Mouse (Mus musculus) forebrain, embryonic 12.5 days (tissue): ENCODE data around the gene Rpp25l. TPM values are rescaled to one million over a fixed set of nuclear protein-coding genes. Genes with fewer than 3 reads are reported as not detected.
A peak's percentile ranks its signal among the peaks of the same experiment; 100 is the strongest.
"Not testable (repeated sequence)": the region's sequence is repeated elsewhere in the genome, so short reads cannot be mapped to it uniquely, and the experiment has no call there.

Experiments
- ATAC-seq: fragments of 200-750 bp; cut with Nextera tagmentation; 2 replicates; pipeline ENCODE4 v1.8.0; 2017; ENCODE audit warnings: moderate TSS enrichment; ENCODE audit not compliant: low FRiP score
- H3K27ac ChIP-seq: fragments of 300-500 bp; sonication (generic); 2 replicates; pipeline ENCODE4 v1.5.1; 2016; ENCODE audit warnings: mild to moderate bottlenecking
- H3K27me3 ChIP-seq: fragments of 300-500 bp; sonication (generic); 2 replicates; pipeline ENCODE4 v1.6.1; 2016; ENCODE audit warnings: mild to moderate bottlenecking
- H3K36me3 ChIP-seq: fragments of 300-500 bp; sonication (generic); replicated peaks from 2 replicates; pipeline ENCODE4 v1.6.1; 2016; ENCODE audit warnings: mild to moderate bottlenecking
- H3K4me1 ChIP-seq: fragments of 300-500 bp; sonication (generic); 2 replicates; pipeline ENCODE4 v1.6.1; 2016
- H3K4me2 ChIP-seq: fragments of 300-500 bp; sonication (generic); 2 replicates; pipeline ENCODE4 v1.6.1; 2016; ENCODE audit warnings: mild to moderate bottlenecking, moderate library complexity
- H3K4me3 ChIP-seq: fragments of 300-500 bp; sonication (generic); replicated peaks from 2 replicates; pipeline ENCODE4 v1.5.1; 2016; ENCODE audit warnings: mild to moderate bottlenecking
- H3K9ac ChIP-seq: fragments of 300-500 bp; sonication (generic); 2 replicates; pipeline ENCODE4 v1.6.1; 2016; ENCODE audit warnings: mild to moderate bottlenecking
- H3K9me3 ChIP-seq: fragments of 300-500 bp; sonication (generic); 2 replicates; pipeline ENCODE4 v1.6.1; 2016
- WGBS: fragments of 180-500 bp; shearing (Covaris S2); methylation state at CpG from one replicate; pipeline ENCODE4 v1.1.7; 2016; 5-methylcytosine and 5-hydroxymethylcytosine counted together
- polyA plus RNA-seq: library from polyadenylated mRNA; unstranded; fragments of >200 nt; fragmentation: Nextera tagmentation; extraction: Ambion mirVana; gene quantifications from 2 replicates; pipeline ENCODE4 v1.2.1, GENCODE M21; 2016

Rpp25l gene
- polyA plus RNA-seq, 1 experiment from 2014 or later: 77.0 TPM

- not testable (repeated sequence) for H3K27me3 ChIP-seq, H3K4me3 ChIP-seq, H3K9ac ChIP-seq, ATAC-seq, H3K36me3 ChIP-seq, H3K4me2 ChIP-seq, H3K9me3 ChIP-seq
- peak overlapping the region; percentile 85 for H3K27ac ChIP-seq
- peaks cover 46% of the 10 kb centered on the region for H3K4me1 ChIP-seq
- WGBS: 7% methylated on average over 9 of the region's 10 CpGs
These were observed 27.3 kb downstream of the Rpp25l start for GRCm38 (mm10) chr4:41685882-41686492.

- H3K4me1 ChIP-seq: peaks cover 55% of the 10 kb centered on the region
- not testable (repeated sequence) for H3K9ac ChIP-seq, H3K4me3 ChIP-seq, H3K36me3 ChIP-seq, H3K9me3 ChIP-seq, H3K27me3 ChIP-seq
- H3K27ac ChIP-seq: peak overlapping the region; percentile 92
- ATAC-seq: 0 out of 2 replicates have a peak, but pooled peaks have one; percentile 10
- H3K4me2 ChIP-seq: peak overlapping the region; percentile 32
- WGBS: 0% methylated on average over 11 of the region's 14 CpGs
These were observed 28.3 kb downstream of the Rpp25l start for GRCm38 (mm10) chr4:41684931-41685453.

- under 1% methylated on average over 21 of the region's 27 CpGs for WGBS
- peak; percentile 56 for ATAC-seq
- peak overlapping the region; percentile 40 for H3K4me2 ChIP-seq
- peak overlapping the region; percentile 92 for H3K27ac ChIP-seq
- H3K4me1 ChIP-seq: peaks cover 62% of the 10 kb centered on the region
- not testable (repeated sequence) for H3K36me3 ChIP-seq, H3K9ac ChIP-seq, H3K9me3 ChIP-seq, H3K27me3 ChIP-seq, H3K4me3 ChIP-seq
These were observed 29.0 kb downstream of the Rpp25l start for GRCm38 (mm10) chr4:41684131-41684930.

- ATAC-seq: peak; percentile 39
- Histone ChIP-seq H3K36me3 (peaks cover 11% of the 10 kb centered on the region), H3K4me1 (peaks cover 66% of the 10 kb centered on the region), H3K27ac (peak overlapping the region; percentile 70; the same call in 1 of the 2 replicates), H3K4me3 (peak overlapping the region; percentile 23; the same call in 1 of the 2 replicates), H3K4me2 (peak overlapping the region; percentile 46)
- H3K9me3 ChIP-seq, H3K9ac ChIP-seq, H3K27me3 ChIP-seq: not testable (repeated sequence)
- WGBS: 4% methylated on average over 9 of the region's 27 CpGs
These were observed 30.0 kb downstream of the Rpp25l start for GRCm38 (mm10) chr4:41683303-41683702.

GRCm38 (mm10) chr4:41682789-41683188 lies 30.5 kb downstream of the Rpp25l start:
- Histone ChIP-seq H3K27me3 (no peaks in the 10 kb centered on the region), H3K9me3 (no peaks in the 10 kb centered on the region), H3K4me3 (no peak overlapping the region), H3K27ac (peak overlapping the region; percentile 80), H3K9ac (peak overlapping the region; percentile 48; the same call in 1 of the 2 replicates), H3K36me3 (peaks cover 11% of the 10 kb centered on the region), H3K4me2 (peak overlapping the region; percentile 46), H3K4me1 (peaks cover 70% of the 10 kb centered on the region)
- ATAC-seq: no peak
- 19% methylated on average over 6 of the region's 6 CpGs for WGBS

GRCm38 (mm10) chr4:41681947-41682346 lies 31.4 kb downstream of the Rpp25l start:
- H3K36me3 ChIP-seq: peaks cover 11% of the 10 kb centered on the region
- peak overlapping the region; percentile 46; the same call in 1 of the 2 replicates for H3K4me2 ChIP-seq
- H3K9ac ChIP-seq: 0 out of 2 replicates have a peak overlapping the region, but pooled peaks have one; percentile 48
- no peak for ATAC-seq
- 73% methylated on average over 10 of the region's 10 CpGs for WGBS
- peaks cover 72% of the 10 kb centered on the region for H3K4me1 ChIP-seq
- H3K27me3 ChIP-seq: 0 out of 2 replicates have a peak, but pooled peaks cover 1% of the 10 kb centered on the region
- H3K27ac ChIP-seq: peak overlapping the region; percentile 80
- H3K9me3 ChIP-seq: no peaks in the 10 kb centered on the region
- no peak overlapping the region for H3K4me3 ChIP-seq

GRCm38 (mm10) chr4:41681176-41681575 lies 32.2 kb downstream of the Rpp25l start:
- Histone ChIP-seq H3K27me3 (peaks cover 9% of the 10 kb centered on the region; the same call in 1 of the 2 replicates), H3K4me1 (peaks cover 73% of the 10 kb centered on the region), H3K27ac (peak overlapping the region; percentile 42; the same call in 1 of the 2 replicates), H3K9me3 (no peaks in the 10 kb centered on the region), H3K36me3 (peaks cover 11% of the 10 kb centered on the region), H3K4me3 (no peak overlapping the region), H3K9ac (0 out of 2 replicates have a peak overlapping the region, but pooled peaks have one; percentile 25), H3K4me2 (no peak overlapping the region)
- WGBS: 63% methylated on average over 4 of the region's 4 CpGs
- ATAC-seq: no peak

- peak overlapping the region; percentile 79 for H3K27ac ChIP-seq
- no peaks in the 10 kb centered on the region for H3K9me3 ChIP-seq
- H3K9ac ChIP-seq: peak overlapping the region; percentile 38; the same call in 1 of the 2 replicates
- no peak overlapping the region for H3K4me2 ChIP-seq
- no peak; the same call in 1 of the 2 replicates for ATAC-seq
- H3K4me3 ChIP-seq: no peak overlapping the region
- peaks cover 11% of the 10 kb centered on the region; the same call in 1 of the 2 replicates for H3K27me3 ChIP-seq
- 39% methylated on average over 2 of the region's 2 CpGs for WGBS
- peaks cover 86% of the 10 kb centered on the region for H3K4me1 ChIP-seq
- peaks cover 11% of the 10 kb centered on the region for H3K36me3 ChIP-seq
These were observed 34.0 kb downstream of the Rpp25l start for GRCm38 (mm10) chr4:41679291-41679690.

- Histone ChIP-seq H3K4me2 (no peak overlapping the region), H3K9ac (no peak overlapping the region), H3K27me3 (peaks cover 11% of the 10 kb centered on the region; the same call in 1 of the 2 replicates), H3K9me3 (no peaks in the 10 kb centered on the region), H3K4me3 (no peak overlapping the region), H3K36me3 (peaks cover 11% of the 10 kb centered on the region), H3K4me1 (peaks cover 86% of the 10 kb centered on the region), H3K27ac (peak overlapping the region; percentile 79)
- ATAC-seq: no peak
- 80% methylated on average over 6 of the region's 6 CpGs for WGBS
These were observed 34.5 kb downstream of the Rpp25l start for GRCm38 (mm10) chr4:41678863-41679262.

- H3K9ac ChIP-seq: peak overlapping the region; percentile 25
- no peaks in the 10 kb centered on the region for H3K9me3 ChIP-seq
- H3K4me1 ChIP-seq: peaks cover 95% of the 10 kb centered on the region
- H3K4me3 ChIP-seq: no peak overlapping the region
- H3K27ac ChIP-seq: peak overlapping the region; percentile 47
- 43% methylated on average over 13 of the region's 13 CpGs for WGBS
- ATAC-seq: peak; percentile 70
- peaks cover 11% of the 10 kb centered on the region for H3K36me3 ChIP-seq
- peak overlapping the region; percentile 11; the same call in 1 of the 2 replicates for H3K4me2 ChIP-seq
- peaks cover 11% of the 10 kb centered on the region; the same call in 1 of the 2 replicates for H3K27me3 ChIP-seq
These were observed 36.2 kb downstream of the Rpp25l start for GRCm38 (mm10) chr4:41677006-41677629.

GRCm38 (mm10) chr4:41676248-41677005 lies 36.9 kb downstream of the Rpp25l start:
- Histone ChIP-seq H3K4me3 (no peak overlapping the region), H3K4me1 (peaks cover 97% of the 10 kb centered on the region), H3K9ac (peak overlapping the region; percentile 25; the same call in 1 of the 2 replicates), H3K9me3 (no peaks in the 10 kb centered on the region), H3K36me3 (peaks cover 11% of the 10 kb centered on the region), H3K27ac (peak overlapping the region; percentile 65), H3K4me2 (0 out of 2 replicates have a peak overlapping the region, but pooled peaks have one; percentile 11), H3K27me3 (peaks cover 11% of the 10 kb centered on the region; the same call in 1 of the 2 replicates)
- WGBS: 58% methylated on average over 17 of the region's 17 CpGs
- no peak for ATAC-seq
